Mouse (Mus musculus) heart, embryonic 16.5 days (tissue): Measurements from ENCODE around the gene Ogfod2. TPM values are rescaled to one million over a fixed set of nuclear protein-coding genes. Genes with fewer than 3 reads are reported as not detected.

Experiments
- ATAC-seq: fragments of 200-750 bp; cut with Nextera tagmentation; replicated peaks from 2 replicates; pipeline ENCODE4 v1.8.0; 2017; ENCODE audit warnings: moderate number of reproducible peaks; ENCODE audit not compliant: insufficient read depth, low FRiP score; ENCODE audit errors: extremely low read depth
- H3K27ac ChIP-seq: fragments of 300-500 bp; sonication (generic); 2 replicates; pipeline ENCODE4 v1.5.1; 2014; ENCODE audit warnings: mild to moderate bottlenecking, low read length, control low read depth, moderate library complexity
- H3K27me3 ChIP-seq: fragments of 300-500 bp; sonication (generic); 2 replicates; pipeline ENCODE4 v1.6.1; 2014; ENCODE audit warnings: low read length, mixed read lengths; ENCODE audit not compliant: control insufficient read depth, insufficient read depth
- H3K36me3 ChIP-seq: fragments of 300-500 bp; sonication (generic); 2 replicates; pipeline ENCODE4 v1.6.1; 2014; ENCODE audit not compliant: control insufficient read depth, insufficient read depth
- H3K4me1 ChIP-seq: fragments of 300-500 bp; sonication (generic); 2 replicates; pipeline ENCODE4 v1.6.1; 2014; ENCODE audit warnings: low read length, mixed read lengths; ENCODE audit not compliant: control insufficient read depth, insufficient read depth
- H3K4me2 ChIP-seq: fragments of 300-500 bp; sonication (generic); 2 replicates; pipeline ENCODE4 v1.6.1; 2014; ENCODE audit warnings: low read depth, mild to moderate bottlenecking, control low read depth, low read length
- H3K4me3 ChIP-seq: fragments of 300-500 bp; sonication (generic); 2 replicates; pipeline ENCODE4 v1.5.1; 2014; ENCODE audit warnings: mild to moderate bottlenecking, control low read depth, low read length
- H3K9ac ChIP-seq: fragments of 300-500 bp; sonication (generic); 2 replicates; pipeline ENCODE4 v1.6.1; 2014; ENCODE audit warnings: low read length, control low read depth
- H3K9me3 ChIP-seq: fragments of 300-500 bp; sonication (generic); replicated peaks from 2 replicates; pipeline ENCODE4 v1.6.1; 2016; ENCODE audit warnings: low read length; ENCODE audit not compliant: control insufficient read depth
- WGBS: fragments of 180-500 bp; shearing (Covaris S2); extraction: QIAGEN DNeasy Blood & Tissue Kit; methylation state at CpG from one replicate; pipeline ENCODE4 v1.1.7; 2014; 5-methylcytosine and 5-hydroxymethylcytosine counted together
- polyA plus RNA-seq: library from polyadenylated mRNA; unstranded; fragments of >200 nt; fragmentation: Nextera tagmentation; extraction: Ambion mirVana; gene quantifications from 2 replicates; pipeline ENCODE4 v1.2.1, GENCODE M21; 2015

Ogfod2 gene
- polyA plus RNA-seq, 1 experiment from 2014 or later, result 24.2 TPM

- no peak overlapping the region for H3K9ac ChIP-seq
- H3K9me3 ChIP-seq, result no peaks in the 10 kb centered on the region
- no peaks in the 10 kb centered on the region for H3K27me3 ChIP-seq
- H3K4me3 ChIP-seq, result no peak overlapping the region
- peaks cover 10% of the 10 kb centered on the region for H3K4me1 ChIP-seq
- no peak overlapping the region for H3K4me2 ChIP-seq
- 79% methylated on average over 23 of the region's 23 CpGs for WGBS
- H3K27ac ChIP-seq, result no peak overlapping the region
- ATAC-seq, result no peak
- H3K36me3 ChIP-seq, result no peaks in the 10 kb centered on the region
Observed at GRCm38 (mm10) chr5:124089868-124090267, 22.2 kb upstream of the Ogfod2 start.

- H3K36me3 ChIP-seq, result no peaks in the 10 kb centered on the region
- no peaks in the 10 kb centered on the region for H3K27me3 ChIP-seq
- no peak overlapping the region for H3K9ac ChIP-seq
- no peak for ATAC-seq
- no peak overlapping the region for H3K4me3 ChIP-seq
- no peaks in the 10 kb centered on the region for H3K9me3 ChIP-seq
- H3K27ac ChIP-seq, result no peak overlapping the region
- WGBS, result 50% methylated on average over 9 of the region's 9 CpGs
- H3K4me1 ChIP-seq, result peaks cover 15% of the 10 kb centered on the region
- no peak overlapping the region for H3K4me2 ChIP-seq
Observed at GRCm38 (mm10) chr5:124091951-124092406, 20.1 kb upstream of the Ogfod2 start.

GRCm38 (mm10) chr5:124093120-124093794, 18.8 kb upstream of the Ogfod2 start:
- no peak for ATAC-seq
- WGBS, result 61% methylated on average over 11 of the region's 11 CpGs

DNA sequence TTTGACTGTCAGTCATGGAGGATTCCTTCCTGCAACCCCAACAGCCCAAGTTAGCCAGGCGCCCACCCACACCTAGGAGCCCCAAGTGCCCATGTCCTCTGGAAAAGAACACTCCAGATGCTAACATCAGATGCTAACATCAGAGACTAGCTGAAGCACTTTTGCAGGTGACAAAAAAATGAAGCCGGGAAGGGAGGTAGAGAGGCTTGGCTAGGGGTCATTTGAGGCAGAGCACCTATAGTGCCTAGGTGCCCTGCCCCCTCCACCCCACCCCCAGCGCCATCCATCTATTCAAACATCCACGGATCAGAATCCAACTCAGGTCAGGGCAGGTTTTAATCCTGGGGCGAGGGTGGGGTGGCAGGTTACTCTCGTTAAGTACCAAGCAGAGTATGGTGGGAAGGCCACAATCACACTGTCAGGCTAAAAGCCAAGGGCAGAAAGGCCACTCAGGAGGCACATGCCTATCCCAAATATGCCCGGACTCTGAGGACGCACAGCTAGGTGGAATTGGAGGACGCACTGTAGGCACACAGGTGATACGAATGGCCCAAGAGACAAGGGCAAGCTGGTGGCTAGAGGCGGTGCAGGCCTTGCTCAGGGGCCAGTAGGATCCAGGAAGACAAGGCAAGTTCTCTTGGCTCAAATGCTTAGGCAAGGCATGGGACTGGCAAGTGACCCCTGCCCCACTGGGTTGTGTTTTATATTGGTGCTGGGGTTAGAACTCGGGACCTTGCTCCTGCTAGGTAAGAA, 18.1 kb upstream of the Ogfod2 start:
- H3K4me1 ChIP-seq, result peaks cover 15% of the 10 kb centered on the region
- H3K36me3 ChIP-seq, result no peaks in the 10 kb centered on the region
- no peak overlapping the region for H3K27ac ChIP-seq
- no peaks in the 10 kb centered on the region for H3K27me3 ChIP-seq
- WGBS, result 88% methylated on average over 12 of the region's 12 CpGs
- no peak for ATAC-seq
- H3K9me3 ChIP-seq, result no peaks in the 10 kb centered on the region
- no peak overlapping the region for H3K9ac ChIP-seq
- H3K4me3 ChIP-seq, result no peak overlapping the region
- no peak overlapping the region for H3K4me2 ChIP-seq

More at GRCm38 (mm10) chr5:124093120-124093794, 18.8 kb upstream of the Ogfod2 start:
- Histone ChIP-seq H3K4me2 (no peak overlapping the region), H3K4me1 (peaks cover 15% of the 10 kb centered on the region), H3K4me3 (no peak overlapping the region), H3K27me3 (no peaks in the 10 kb centered on the region), H3K27ac (no peak overlapping the region), H3K9me3 (no peaks in the 10 kb centered on the region), H3K36me3 (no peaks in the 10 kb centered on the region), H3K9ac (peak overlapping the region; percentile 21; the same call in 1 of the 2 replicates)

DNA sequence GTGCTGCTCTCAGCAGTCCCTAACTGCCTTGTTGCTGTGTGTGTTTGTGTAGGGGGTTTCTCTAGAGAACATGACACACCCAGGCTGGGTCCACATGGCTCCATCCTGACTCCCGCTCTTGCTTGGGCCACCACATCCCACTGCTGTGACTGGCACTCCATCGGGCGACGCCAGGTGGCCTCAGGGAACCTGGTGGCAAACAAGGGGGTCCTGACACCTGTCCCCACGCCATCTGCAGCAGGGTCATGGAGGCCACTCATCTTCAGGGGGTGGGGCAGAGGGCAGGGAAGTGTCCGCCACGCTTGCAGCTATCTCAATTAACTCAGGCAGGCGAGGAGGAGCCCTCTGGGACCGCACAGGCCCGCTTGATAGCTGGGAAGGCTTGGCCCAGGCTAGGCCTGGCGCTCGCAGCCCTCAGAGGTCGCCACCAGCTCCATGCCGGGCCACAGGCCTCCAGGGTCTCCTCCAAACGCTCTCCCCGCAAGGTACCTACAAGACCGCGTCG, 17.0 kb upstream of the Ogfod2 start:
- WGBS, result 16% methylated on average over 19 of the region's 19 CpGs
- Histone ChIP-seq H3K9ac (peak overlapping the region; percentile 74), H3K4me1 (peaks cover 15% of the 10 kb centered on the region), H3K4me3 (peak overlapping the region; percentile 60), H3K27me3 (no peaks in the 10 kb centered on the region), H3K9me3 (no peaks in the 10 kb centered on the region), H3K36me3 (no peaks in the 10 kb centered on the region), H3K27ac (no peak overlapping the region), H3K4me2 (peak overlapping the region; percentile 92)
- ATAC-seq, result peak; percentile 43; the same call in 1 of the 2 replicates

- 2% methylated on average over 42 of the region's 42 CpGs for WGBS
- ATAC-seq, result peak; percentile 74
- Histone ChIP-seq H3K36me3 (no peaks in the 10 kb centered on the region), H3K4me1 (peaks cover 15% of the 10 kb centered on the region), H3K27me3 (no peaks in the 10 kb centered on the region), H3K4me2 (peak within 1 kb of the TSS; percentile 92), H3K9me3 (no peaks in the 10 kb centered on the region), H3K27ac (no peak within 1 kb of the TSS), H3K4me3 (peak within 1 kb of the TSS; percentile 60), H3K9ac (peak within 1 kb of the TSS; percentile 74)
Observed at GRCm38 (mm10) chr5:124095596-124096232, 16.4 kb upstream of the Ogfod2 start, which contains the start of gene Abcb9. Abcb9 (minus strand) TSS chr5:124095798.

DNA sequence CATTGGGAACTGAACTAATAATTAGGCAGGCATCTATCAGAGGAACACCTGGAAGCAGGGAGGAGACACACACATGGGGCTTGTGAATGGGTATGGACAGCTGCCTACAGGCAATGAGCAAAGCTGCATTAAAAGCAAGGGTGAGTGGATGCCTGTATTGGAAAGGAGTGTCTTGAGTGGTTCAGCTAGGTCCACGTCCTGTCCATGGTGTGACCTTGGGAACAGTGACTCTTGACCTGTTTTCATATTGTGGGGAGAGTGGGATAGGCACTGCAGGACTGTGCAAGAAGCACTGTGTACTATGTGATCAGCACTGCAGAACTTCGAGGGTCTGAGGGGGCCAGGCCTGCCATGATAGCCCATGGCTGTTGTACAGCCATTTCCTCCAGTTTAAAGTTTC, 13.2 kb upstream of the Ogfod2 start:
- no peak overlapping the region for H3K9ac ChIP-seq
- H3K4me3 ChIP-seq, result no peak overlapping the region
- no peak overlapping the region for H3K4me2 ChIP-seq
- no peaks in the 10 kb centered on the region for H3K9me3 ChIP-seq
- peaks cover 7% of the 10 kb centered on the region for H3K4me1 ChIP-seq
- no peaks in the 10 kb centered on the region for H3K36me3 ChIP-seq
- H3K27ac ChIP-seq, result no peak overlapping the region
- ATAC-seq, result no peak
- 85% methylated on average over 2 of the region's 2 CpGs for WGBS
- no peaks in the 10 kb centered on the region for H3K27me3 ChIP-seq

DNA sequence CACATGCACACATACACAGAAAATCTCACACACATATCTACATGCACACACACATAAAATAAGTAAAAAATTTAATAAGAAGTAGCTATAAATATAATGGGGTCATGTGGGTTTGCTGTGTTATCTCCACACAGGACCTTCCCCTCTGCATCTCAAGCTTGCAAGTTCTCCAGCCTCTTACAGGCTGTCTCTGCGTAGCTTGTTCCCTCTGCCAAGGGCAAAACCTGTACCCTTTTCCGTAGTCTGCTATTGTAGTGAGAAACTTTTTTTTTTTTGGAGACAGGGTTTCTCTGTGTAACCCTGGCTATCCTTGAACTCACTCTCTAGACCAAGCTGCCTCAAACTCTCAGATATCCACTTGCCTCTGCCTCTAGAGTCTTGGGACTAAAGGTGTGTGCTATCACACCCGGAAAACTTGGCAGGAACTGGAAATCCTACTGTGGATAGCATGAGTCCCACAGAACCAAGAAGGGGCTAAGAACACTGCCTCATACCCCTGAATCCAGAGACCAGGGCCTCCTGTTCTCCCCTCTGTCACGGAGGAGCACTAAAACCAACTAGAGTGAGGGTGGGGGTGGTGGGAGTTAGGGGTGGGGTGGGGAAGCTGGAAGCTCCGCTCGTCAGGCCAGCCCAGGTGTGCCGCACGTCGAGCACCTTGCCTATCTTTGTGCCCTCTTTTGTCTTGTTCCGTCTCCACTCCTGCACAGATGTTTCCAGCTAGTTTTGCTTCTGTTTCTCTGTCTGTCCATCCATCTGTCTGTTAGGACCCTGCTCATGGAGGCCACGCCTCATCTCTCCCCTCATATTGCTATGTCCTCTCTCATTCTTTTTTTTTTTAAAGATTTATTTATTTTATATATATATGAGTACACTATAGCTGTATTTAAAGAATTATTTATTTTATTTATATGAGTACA, 11.7 kb upstream of the Ogfod2 start:
- ATAC-seq, result no peak
- no peaks in the 10 kb centered on the region for H3K9me3 ChIP-seq
- 82% methylated on average over 11 of the region's 11 CpGs for WGBS
- no peak overlapping the region for H3K27ac ChIP-seq
- no peaks in the 10 kb centered on the region for H3K36me3 ChIP-seq
- no peaks in the 10 kb centered on the region; the same call in 1 of the 2 replicates for H3K4me1 ChIP-seq
- no peaks in the 10 kb centered on the region for H3K27me3 ChIP-seq
- no peak overlapping the region for H3K9ac ChIP-seq
- H3K4me3 ChIP-seq, result no peak overlapping the region
- H3K4me2 ChIP-seq, result no peak overlapping the region
